Mouse (Mus musculus) kidney, adult 11 months (tissue): ENCODE measurements around the gene Prkch.
"Not testable (repeated sequence)": the region's sequence is repeated elsewhere in the genome, so short reads cannot be mapped to it uniquely, and the experiment has no call there.

Source experiments
- DNase-seq: peaks from one replicate; pipeline ENCODE4 v3.0.0; 2022

Gene Prkch

GRCm38 (mm10) chr12:73584610-73585240 is at the start of gene Prkch:
TSS of gene Prkch (plus strand) at chr12:73584796.
- DNase-seq: peak; percentile 82

GRCm38 (mm10) chr12:73537499-73538138 is 47.0 kb upstream of the Prkch start:
- DNase-seq: peak; percentile 50

GRCm38 (mm10) chr12:73538139-73538508 is 46.5 kb upstream of the Prkch start:
- DNase-seq: not testable (repeated sequence)

- DNase-seq: no peak
Observed at GRCm38 (mm10) chr12:73539151-73539550, 45.4 kb upstream of the Prkch start.

GRCm38 (mm10) chr12:73540402-73540801 is 44.2 kb upstream of the Prkch start:
- no peak for DNase-seq

- DNase-seq: no peak
Observed at GRCm38 (mm10) chr12:73543191-73543590, 41.4 kb upstream of the Prkch start.

- DNase-seq: no peak
Observed at GRCm38 (mm10) chr12:73544736-73545671, 39.6 kb upstream of the Prkch start.

GRCm38 (mm10) chr12:73545672-73546085 is 38.9 kb upstream of the Prkch start:
- peak; percentile 27 for DNase-seq

GRCm38 (mm10) chr12:73546086-73546711 is 38.4 kb upstream of the Prkch start, which contains the start of gene Tmem30b:
TSS of gene Tmem30b (minus strand) at chr12:73546392.
- DNase-seq: peak; percentile 78

GRCm38 (mm10) chr12:73547646-73548045 is 37.0 kb upstream of the Prkch start:
- DNase-seq: no peak

GRCm38 (mm10) chr12:73548259-73548658 is 36.3 kb upstream of the Prkch start:
- DNase-seq: no peak

- DNase-seq: peak; percentile 40
Observed at GRCm38 (mm10) chr12:73554155-73554554, 30.4 kb upstream of the Prkch start.

GRCm38 (mm10) chr12:73558525-73559195 is 25.9 kb upstream of the Prkch start:
- DNase-seq: no peak

GRCm38 (mm10) chr12:73560091-73560490 is 24.5 kb upstream of the Prkch start:
- no peak for DNase-seq

- not testable (repeated sequence) for DNase-seq
Observed at GRCm38 (mm10) chr12:73563122-73563521, 21.5 kb upstream of the Prkch start.

GRCm38 (mm10) chr12:73564176-73564575 is 20.4 kb upstream of the Prkch start:
- DNase-seq: no peak

- DNase-seq: no peak
Observed at GRCm38 (mm10) chr12:73564795-73565619, 19.6 kb upstream of the Prkch start.

GRCm38 (mm10) chr12:73565620-73565969 is 19.0 kb upstream of the Prkch start:
- DNase-seq: no peak

GRCm38 (mm10) chr12:73574632-73575031 is 10.0 kb upstream of the Prkch start:
- DNase-seq: no peak

GRCm38 (mm10) chr12:73578141-73578540 is 6.5 kb upstream of the Prkch start:
- DNase-seq: no peak

GRCm38 (mm10) chr12:73580811-73581210 is 3.8 kb upstream of the Prkch start:
- no peak for DNase-seq

GRCm38 (mm10) chr12:73583318-73583717 is 1.3 kb upstream of the Prkch start:
- DNase-seq: peak; percentile 32
